Mouse (Mus musculus) embryonic stem cell, embryonic (primary cell): ENCODE results near the gene Crb1.

Source experiments
- CTCF ChIA-PET, 4 experiments: fragments of 300-600 bp in 2 of 4; fragments of 350-600 bp in 2 of 4; sonication (Branson Sonifier 250); formaldehyde crosslinking; loops; one replicate each; lab custom pipeline; 2022; ENCODE audit warnings: inconsistent platforms in 2 of 4; lab: Charles Lee
- POLR2A ChIA-PET, 4 experiments: fragments of 300-600 bp in 2 of 4; fragments of 350-600 bp in 2 of 4; sonication (Branson Sonifier 250); formaldehyde crosslinking; loops; one replicate each; lab custom pipeline; 2022; ENCODE audit warnings: antibody characterized with exemption in 4 of 4, inconsistent platforms in 1 of 4; lab: Charles Lee

Crb1 gene

GRCm38 (mm10) chr1:139252041-139252440 lies 124.9 kb downstream of the Crb1 start:
- CTCF ChIA-PET, result no interaction called here

GRCm38 (mm10) chr1:139249159-139249558 lies 127.7 kb downstream of the Crb1 start:
- CTCF ChIA-PET, result no interaction called here
- POLR2A ChIA-PET, result no interaction called here

More at GRCm38 (mm10) chr1:139252041-139252440, 124.9 kb downstream of the Crb1 start:
- POLR2A ChIA-PET, result no interaction called here

GRCm38 (mm10) chr1:139246723-139247380 lies 130.0 kb downstream of the Crb1 start:
- ChIA-PET CTCF (no interaction called here), POLR2A (no interaction called here)

GRCm38 (mm10) chr1:139236794-139237193 lies 140.1 kb downstream of the Crb1 start:
- ChIA-PET CTCF (no interaction called here), POLR2A (no interaction called here)

- ChIA-PET CTCF (interaction anchor here in 1 of 4 experiments (0.6 kb wide), 1 partner anchor 359 kb away, joined by 3 read pairs; no protein-coding TSS in a partner anchor), POLR2A (no interaction called here)
Observed at GRCm38 (mm10) chr1:139234611-139235568, 142.0 kb downstream of the Crb1 start.

- ChIA-PET CTCF (interaction anchor here in 1 of 4 experiments (0.9 kb wide), 1 partner anchor 71 kb away, joined by 3 read pairs; no protein-coding TSS in a partner anchor), POLR2A (no interaction called here)
Observed at GRCm38 (mm10) chr1:139232636-139233035, 144.3 kb downstream of the Crb1 start.

GRCm38 (mm10) chr1:139224309-139224949 lies 152.5 kb downstream of the Crb1 start:
- CTCF ChIA-PET, result no interaction called here
- POLR2A ChIA-PET, result no interaction called here

- ChIA-PET POLR2A (no interaction called here), CTCF (no interaction called here)
Observed at GRCm38 (mm10) chr1:139223804-139224203, 153.1 kb downstream of the Crb1 start.

- CTCF ChIA-PET, result interaction anchor here in 1 of 4 experiments (0.6 kb wide), 1 partner anchor 90 kb away, joined by 3 read pairs; no protein-coding TSS in a partner anchor
- POLR2A ChIA-PET, result interaction anchor here in 1 of 4 experiments (0.6 kb wide), 1 partner anchor 1215 kb away, joined by 3 read pairs; no protein-coding TSS in a partner anchor
Observed at GRCm38 (mm10) chr1:139215311-139215710, 161.6 kb downstream of the Crb1 start.

GRCm38 (mm10) chr1:139210505-139210904 lies 166.4 kb downstream of the Crb1 start:
- ChIA-PET CTCF (no interaction called here), POLR2A (interaction anchor here in 1 of 4 experiments (0.6 kb wide), 1 partner anchor 210 kb away, joined by 6 read pairs; no protein-coding TSS in a partner anchor)

- POLR2A ChIA-PET, result no interaction called here
Observed at GRCm38 (mm10) chr1:139209796-139210195, 167.1 kb downstream of the Crb1 start.

GRCm38 (mm10) chr1:139206259-139206658 lies 170.6 kb downstream of the Crb1 start:
- POLR2A ChIA-PET, result interaction anchor here in 1 of 4 experiments (0.7 kb wide), 1 partner anchor 36 kb away, joined by 5 read pairs; no protein-coding TSS in a partner anchor
- CTCF ChIA-PET, result interaction anchor here in 1 of 4 experiments (0.7 kb wide), 1 partner anchor 668 kb away, joined by 3 read pairs; no protein-coding TSS in a partner anchor

More at GRCm38 (mm10) chr1:139209796-139210195, 167.1 kb downstream of the Crb1 start:
- CTCF ChIA-PET, result no interaction called here

GRCm38 (mm10) chr1:139203026-139203425 lies 173.9 kb downstream of the Crb1 start:
- POLR2A ChIA-PET, result interaction anchor here in 1 of 4 experiments (0.6 kb wide), 1 partner anchor 201 kb away, joined by 6 read pairs; no protein-coding TSS in a partner anchor
- CTCF ChIA-PET, result interaction anchor here in 1 of 4 experiments (0.5 kb wide), 1 partner anchor 531 kb away, joined by 3 read pairs; no protein-coding TSS in a partner anchor

GRCm38 (mm10) chr1:139194428-139195028 lies 182.4 kb downstream of the Crb1 start:
- ChIA-PET CTCF (no interaction called here), POLR2A (no interaction called here)

- POLR2A ChIA-PET, result no interaction called here
Observed at GRCm38 (mm10) chr1:139194011-139194410, 182.9 kb downstream of the Crb1 start.

GRCm38 (mm10) chr1:139192635-139193034 lies 184.3 kb downstream of the Crb1 start:
- ChIA-PET POLR2A (no interaction called here), CTCF (no interaction called here)

More at GRCm38 (mm10) chr1:139194011-139194410, 182.9 kb downstream of the Crb1 start:
- CTCF ChIA-PET, result no interaction called here

GRCm38 (mm10) chr1:139180481-139181149 lies 196.3 kb downstream of the Crb1 start:
- POLR2A ChIA-PET, result no interaction called here
- CTCF ChIA-PET, result no interaction called here

- POLR2A ChIA-PET, result no interaction called here
- CTCF ChIA-PET, result no interaction called here
Observed at GRCm38 (mm10) chr1:139179707-139180106, 197.2 kb downstream of the Crb1 start.
